Mouse (Mus musculus) liver, embryonic 12.5 days (tissue): ENCODE measurements around the gene U2af2. TPM values are rescaled to one million over a fixed set of nuclear protein-coding genes. Genes with fewer than 3 reads are reported as not detected.

Experiments used
- ATAC-seq: fragments of 200-750 bp; cut with Nextera tagmentation; 2 replicates; pipeline ENCODE4 v1.8.0; 2017; ENCODE audit warnings: moderate number of reproducible peaks, mild to moderate bottlenecking, moderate library complexity
- H3K27ac ChIP-seq: fragments of 300-500 bp; sonication (generic); 2 replicates; pipeline ENCODE4 v1.5.1; 2016; ENCODE audit warnings: mild to moderate bottlenecking
- H3K27me3 ChIP-seq: fragments of 300-500 bp; sonication (generic); replicated peaks from 2 replicates; pipeline ENCODE4 v1.6.1; 2016; ENCODE audit warnings: mild to moderate bottlenecking, moderate library complexity
- H3K36me3 ChIP-seq: fragments of 300-500 bp; sonication (generic); 2 replicates; pipeline ENCODE4 v1.6.1; 2016; ENCODE audit warnings: mild to moderate bottlenecking, moderate library complexity
- H3K4me1 ChIP-seq: fragments of 300-500 bp; sonication (generic); 2 replicates; pipeline ENCODE4 v1.6.1; 2016
- H3K4me2 ChIP-seq: fragments of 300-500 bp; sonication (generic); 2 replicates; pipeline ENCODE4 v1.6.1; 2016; ENCODE audit warnings: mild to moderate bottlenecking, moderate library complexity
- H3K4me3 ChIP-seq: fragments of 300-500 bp; sonication (generic); 2 replicates; pipeline ENCODE4 v1.5.1; 2016; ENCODE audit warnings: mild to moderate bottlenecking, moderate library complexity
- H3K9ac ChIP-seq: fragments of 300-500 bp; sonication (generic); 2 replicates; pipeline ENCODE4 v1.6.1; 2016; ENCODE audit warnings: mild to moderate bottlenecking, moderate library complexity
- H3K9me3 ChIP-seq: fragments of 300-500 bp; sonication (generic); replicated peaks from 2 replicates; pipeline ENCODE4 v1.6.1; 2016; ENCODE audit warnings: mild to moderate bottlenecking, moderate library complexity
- WGBS: fragments of 180-500 bp; shearing (Covaris S2); methylation state at CpG from one replicate; pipeline ENCODE4 v1.1.7; 2016; ENCODE audit not compliant: insufficient replicate concordance; 5-methylcytosine and 5-hydroxymethylcytosine counted together
- polyA plus RNA-seq: library from polyadenylated mRNA; unstranded; fragments of >200 nt; fragmentation: Nextera tagmentation; extraction: Ambion mirVana; gene quantifications from 2 replicates; pipeline ENCODE4 v1.2.1, GENCODE M21; 2016

The U2af2 gene
- polyA plus RNA-seq, 1 experiment from 2014 or later: 97.6 TPM

DNA sequence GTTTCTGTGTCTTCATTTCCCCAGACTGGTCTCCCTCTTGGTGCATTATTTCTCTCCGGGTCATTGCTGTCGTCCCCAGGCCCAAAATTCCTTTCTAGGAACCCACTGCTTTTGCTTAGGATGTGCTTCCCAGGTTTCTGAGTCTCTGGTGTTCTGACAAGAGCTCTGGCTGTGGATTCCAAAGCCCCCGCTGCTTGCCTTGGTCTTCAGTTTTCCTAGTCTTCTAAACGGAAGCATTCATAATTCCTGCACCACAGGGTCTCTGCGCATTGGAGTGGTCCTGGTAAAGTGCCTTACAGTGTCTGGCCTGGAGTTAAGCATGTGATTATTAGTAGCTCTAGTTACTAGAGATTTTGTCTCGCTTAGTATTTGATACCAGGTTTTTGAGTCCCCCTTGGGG, 18.9 kb downstream of the U2af2 start:
- H3K27ac ChIP-seq: peak overlapping the region; percentile 97
- H3K36me3 ChIP-seq: peaks cover 76% of the 10 kb centered on the region
- H3K9ac ChIP-seq: peak overlapping the region; percentile 98
- no peak for ATAC-seq
- peak overlapping the region; percentile 99 for H3K4me3 ChIP-seq
- WGBS: 10% methylated on average over 6 of the region's 6 CpGs
- H3K4me2 ChIP-seq: peak overlapping the region; percentile 87
- no peaks in the 10 kb centered on the region for H3K27me3 ChIP-seq
- H3K9me3 ChIP-seq: no peaks in the 10 kb centered on the region
- peaks cover 80% of the 10 kb centered on the region for H3K4me1 ChIP-seq

DNA sequence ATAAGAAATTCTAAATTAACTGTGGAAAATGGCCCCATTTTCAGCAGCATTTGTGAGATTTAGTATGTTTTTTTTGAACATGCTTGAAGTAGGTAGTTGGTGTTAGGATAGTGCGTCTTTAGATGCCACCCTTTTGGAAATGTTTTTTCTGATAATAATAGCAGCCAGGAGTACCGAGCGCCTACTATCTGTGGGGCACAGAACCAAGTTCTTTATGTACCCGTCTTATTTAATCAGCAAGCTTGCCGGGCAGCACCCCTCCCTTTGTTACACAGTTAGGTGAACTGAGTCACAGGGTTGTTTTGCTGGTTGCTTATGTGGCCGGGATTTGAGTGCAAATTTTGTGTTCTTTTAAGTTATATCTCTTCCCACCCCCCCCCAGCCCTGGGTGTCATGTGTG, 19.3 kb downstream of the U2af2 start:
- Histone ChIP-seq H3K36me3 (peaks cover 77% of the 10 kb centered on the region), H3K4me3 (peak overlapping the region; percentile 99), H3K27me3 (no peaks in the 10 kb centered on the region), H3K9me3 (no peaks in the 10 kb centered on the region), H3K4me1 (peaks cover 80% of the 10 kb centered on the region), H3K9ac (peak overlapping the region; percentile 98), H3K27ac (peak overlapping the region; percentile 97), H3K4me2 (peak overlapping the region; percentile 87)
- 15% methylated on average over 6 of the region's 6 CpGs for WGBS
- peak; percentile 56 for ATAC-seq

DNA sequence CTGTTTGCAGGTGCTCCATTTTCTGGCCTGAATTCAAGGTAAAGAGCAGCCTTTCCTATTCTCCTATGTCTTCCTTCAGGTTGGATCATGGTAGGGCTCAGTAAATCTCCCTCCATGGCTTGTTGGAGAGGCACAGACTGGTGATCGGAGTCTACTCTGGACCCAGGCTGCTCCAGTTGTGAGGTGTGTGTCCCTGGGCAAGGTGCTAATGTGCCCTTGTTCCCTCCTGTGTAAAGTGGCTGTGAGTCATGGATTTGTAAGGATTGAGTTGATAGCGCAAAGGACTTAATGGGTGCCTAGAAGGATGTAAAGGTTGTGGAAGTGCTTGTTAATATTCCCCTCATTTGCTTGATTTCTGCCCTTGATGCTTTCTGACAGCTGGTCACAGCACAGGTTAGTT, 20.0 kb downstream of the U2af2 start:
- Histone ChIP-seq H3K27ac (peak overlapping the region; percentile 97), H3K36me3 (peaks cover 77% of the 10 kb centered on the region), H3K9ac (peak overlapping the region; percentile 98), H3K4me2 (peak overlapping the region; percentile 87), H3K4me1 (peaks cover 80% of the 10 kb centered on the region), H3K9me3 (no peaks in the 10 kb centered on the region), H3K27me3 (no peaks in the 10 kb centered on the region), H3K4me3 (peak overlapping the region; percentile 99)
- WGBS: 89% methylated on average over 2 of the region's 2 CpGs
- ATAC-seq: no peak

DNA sequence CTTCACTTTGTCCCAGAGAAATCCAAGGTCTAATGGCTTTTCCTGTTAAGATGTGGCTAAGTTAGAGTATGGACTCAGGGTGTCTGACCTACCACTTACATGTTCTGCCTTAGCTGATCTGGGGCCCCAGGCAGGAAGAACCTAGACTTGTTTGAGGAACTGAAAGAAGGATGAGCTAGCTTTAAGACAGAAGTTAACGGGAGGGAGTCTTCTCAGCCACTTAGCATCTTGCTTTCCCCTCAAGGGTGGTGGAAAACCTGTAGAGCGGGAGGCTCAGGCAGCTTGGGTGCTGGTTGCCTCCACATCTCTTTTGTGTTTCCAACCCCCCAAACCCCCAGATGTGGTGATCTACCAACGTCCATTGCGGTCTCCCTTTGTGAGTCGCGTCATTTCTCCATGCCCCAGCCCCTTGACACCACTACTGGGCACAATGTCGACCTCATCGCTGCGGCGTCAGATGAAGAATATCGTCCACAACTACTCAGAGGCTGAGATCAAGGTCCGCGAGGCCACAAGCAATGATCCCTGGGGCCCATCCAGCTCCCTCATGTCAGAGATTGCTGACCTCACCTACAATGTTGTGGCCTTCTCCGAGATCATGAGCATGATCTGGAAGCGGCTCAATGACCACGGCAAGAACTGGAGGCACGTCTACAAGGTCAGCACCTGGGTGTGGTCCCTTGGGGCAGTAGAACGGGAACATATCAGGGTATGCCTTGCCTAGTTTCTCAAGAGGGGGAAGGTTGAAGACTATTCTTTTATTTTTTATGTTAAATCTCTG, 21.6 kb downstream of the U2af2 start:
- peak overlapping the region; percentile 36; the same call in 1 of the 2 replicates for H3K27ac ChIP-seq
- peaks cover 77% of the 10 kb centered on the region for H3K36me3 ChIP-seq

DNA sequence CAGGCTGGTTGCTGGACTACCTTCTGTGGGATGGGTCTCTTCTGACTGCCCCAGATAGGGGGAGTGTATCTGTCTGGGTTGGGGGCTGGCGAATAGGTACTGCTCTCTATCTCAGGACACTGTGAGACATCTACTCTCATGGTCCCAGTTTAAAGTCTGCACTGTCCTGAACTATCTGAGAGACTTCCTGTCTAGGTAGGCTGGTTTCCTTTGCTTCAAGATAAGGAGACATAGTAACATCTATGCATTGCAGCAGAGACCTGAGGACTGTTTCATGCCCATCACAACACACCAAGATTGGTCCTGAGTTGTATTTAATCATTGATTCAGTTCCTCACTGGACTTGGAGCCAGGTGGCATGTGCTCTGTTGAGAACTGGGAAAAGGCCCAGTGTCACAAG, 23.6 kb downstream of the U2af2 start:
- Histone ChIP-seq H3K9ac (no peak overlapping the region; the same call in 1 of the 2 replicates), H3K4me1 (peaks cover 64% of the 10 kb centered on the region), H3K9me3 (no peaks in the 10 kb centered on the region), H3K36me3 (peaks cover 85% of the 10 kb centered on the region), H3K4me2 (no peak overlapping the region), H3K4me3 (no peak overlapping the region), H3K27ac (no peak overlapping the region), H3K27me3 (no peaks in the 10 kb centered on the region)
- WGBS: 28% methylated on average over 1 of the region's 1 CpGs
- no peak for ATAC-seq

More for the DNA sequence above, 21.6 kb downstream of the U2af2 start:
- H3K27me3 ChIP-seq: no peaks in the 10 kb centered on the region
- no peak for ATAC-seq
- 79% methylated on average over 18 of the region's 18 CpGs for WGBS
- peaks cover 75% of the 10 kb centered on the region for H3K4me1 ChIP-seq
- H3K4me3 ChIP-seq: 0 out of 2 replicates have a peak overlapping the region, but pooled peaks have one; percentile 2
- H3K9ac ChIP-seq: no peak overlapping the region
- H3K4me2 ChIP-seq: peak overlapping the region; percentile 87
- H3K9me3 ChIP-seq: no peaks in the 10 kb centered on the region

DNA sequence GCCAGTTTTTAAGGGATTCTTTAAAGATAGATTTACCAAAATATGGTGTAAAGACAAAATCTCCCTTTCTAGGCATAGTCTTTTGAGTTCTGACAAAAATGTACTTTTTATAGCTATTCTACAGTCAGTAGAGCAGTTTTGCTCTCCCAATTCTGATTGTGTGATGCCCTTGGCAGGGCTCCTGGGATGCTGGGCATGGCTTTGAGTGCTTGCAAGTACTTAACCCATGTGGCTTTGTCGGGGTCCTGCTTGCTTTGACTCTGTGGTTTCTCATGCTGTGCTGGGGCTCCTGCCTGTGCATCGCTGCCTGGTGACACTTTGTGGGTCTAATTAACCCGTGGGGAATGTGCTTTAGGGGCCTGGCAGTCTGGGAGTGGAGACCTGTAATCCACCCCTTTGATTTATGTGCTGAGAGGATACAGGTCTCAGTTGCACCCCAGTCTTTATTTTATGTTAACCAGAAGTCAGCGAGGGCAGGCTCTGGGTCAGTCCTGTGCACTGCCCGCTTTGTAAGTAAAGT, 25.0 kb downstream of the U2af2 start:
- H3K4me1 ChIP-seq: peaks cover 56% of the 10 kb centered on the region
- 80% methylated on average over 5 of the region's 5 CpGs for WGBS
- ATAC-seq: no peak

DNA sequence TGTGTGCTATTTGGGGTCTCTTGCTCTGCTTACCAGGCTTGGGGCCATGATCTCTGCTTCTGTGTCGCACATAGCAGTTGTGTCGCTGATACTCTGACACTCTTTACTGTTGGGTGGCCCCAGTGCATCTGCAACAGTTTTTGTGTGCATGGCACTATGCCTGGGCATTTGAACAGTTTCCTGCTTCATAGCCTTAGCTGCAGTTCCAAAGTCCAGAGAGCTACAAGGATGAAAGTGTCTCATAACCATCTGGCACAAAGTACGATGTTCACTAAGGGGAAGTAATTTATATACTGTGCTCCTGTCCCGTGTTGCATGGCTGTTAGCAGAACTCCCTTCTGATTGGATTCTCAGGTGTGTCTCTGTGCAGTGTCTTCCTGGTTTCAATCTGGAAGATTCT, 25.9 kb downstream of the U2af2 start:
- 80% methylated on average over 4 of the region's 4 CpGs for WGBS
- H3K4me2 ChIP-seq: no peak overlapping the region
- peaks cover 47% of the 10 kb centered on the region for H3K4me1 ChIP-seq
- H3K36me3 ChIP-seq: peaks cover 99% of the 10 kb centered on the region
- no peak overlapping the region for H3K9ac ChIP-seq
- no peak for ATAC-seq
- no peak overlapping the region for H3K27ac ChIP-seq
- H3K4me3 ChIP-seq: no peak overlapping the region
- H3K9me3 ChIP-seq: no peaks in the 10 kb centered on the region
- no peaks in the 10 kb centered on the region for H3K27me3 ChIP-seq

More for the DNA sequence above, 25.0 kb downstream of the U2af2 start:
- Histone ChIP-seq H3K9ac (no peak overlapping the region), H3K36me3 (peaks cover 98% of the 10 kb centered on the region), H3K4me2 (no peak overlapping the region), H3K27me3 (no peaks in the 10 kb centered on the region), H3K9me3 (no peaks in the 10 kb centered on the region), H3K27ac (no peak overlapping the region), H3K4me3 (no peak overlapping the region)

DNA sequence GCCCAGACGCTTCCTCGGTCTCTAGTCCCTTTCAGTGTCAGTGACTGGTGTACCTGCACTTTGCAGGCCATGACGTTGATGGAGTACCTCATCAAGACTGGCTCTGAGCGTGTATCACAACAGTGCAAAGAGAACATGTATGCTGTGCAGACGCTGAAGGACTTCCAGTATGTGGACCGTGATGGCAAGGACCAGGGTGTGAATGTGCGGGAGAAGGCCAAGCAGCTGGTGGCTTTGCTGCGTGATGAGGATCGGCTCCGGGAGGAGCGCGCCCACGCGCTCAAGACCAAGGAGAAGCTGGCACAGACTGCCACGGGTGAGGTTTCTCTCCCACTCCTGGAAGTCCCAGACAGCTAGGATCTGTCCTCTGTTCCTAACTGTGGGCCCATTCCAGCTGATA, 27.9 kb downstream of the U2af2 start:
- peaks cover 99% of the 10 kb centered on the region for H3K36me3 ChIP-seq

DNA sequence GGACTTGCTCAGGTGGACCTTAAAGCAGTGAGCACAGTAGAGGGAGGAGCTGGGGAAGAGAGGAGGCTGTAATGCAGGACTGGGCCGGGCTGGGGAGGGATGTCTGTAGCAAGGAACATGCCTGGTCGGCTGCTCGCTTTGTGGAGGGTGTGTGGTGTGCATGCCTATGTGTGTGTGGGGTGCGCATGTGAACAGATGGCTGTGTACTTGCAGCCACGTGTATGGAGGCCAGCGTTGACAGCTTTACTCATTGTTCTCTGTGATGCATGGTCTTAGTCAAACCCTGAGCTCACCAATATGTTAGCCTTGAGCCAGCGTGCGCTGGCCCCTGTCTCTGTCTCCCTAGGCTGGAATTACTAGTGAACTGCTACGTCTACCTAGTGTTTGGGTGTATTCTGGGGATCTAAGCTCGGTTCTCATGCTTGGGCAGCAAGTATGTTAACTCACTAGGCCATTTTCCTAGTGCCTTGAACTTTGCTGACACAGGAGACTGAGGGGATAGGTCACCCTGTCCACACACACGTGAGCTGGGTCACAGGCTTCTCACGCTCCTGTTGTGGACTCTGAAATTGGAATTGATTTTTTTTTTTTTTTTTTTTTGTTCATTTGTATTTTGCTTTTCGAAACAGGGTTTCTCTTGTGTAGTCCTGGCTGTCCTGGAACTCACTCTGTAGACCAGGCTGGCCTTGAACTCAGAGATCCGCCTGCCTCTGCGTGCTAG, 29.2 kb downstream of the U2af2 start:
- no peak for ATAC-seq
- Histone ChIP-seq H3K27ac (no peak overlapping the region), H3K9me3 (no peaks in the 10 kb centered on the region), H3K36me3 (peaks cover 99% of the 10 kb centered on the region), H3K4me3 (no peak overlapping the region), H3K4me2 (no peak overlapping the region), H3K4me1 (peaks cover 16% of the 10 kb centered on the region), H3K27me3 (no peaks in the 10 kb centered on the region), H3K9ac (no peak overlapping the region)
- 87% methylated on average over 15 of the region's 15 CpGs for WGBS

More for the DNA sequence above, 27.9 kb downstream of the U2af2 start:
- no peak overlapping the region for H3K27ac ChIP-seq
- peaks cover 27% of the 10 kb centered on the region for H3K4me1 ChIP-seq
- H3K4me3 ChIP-seq: no peak overlapping the region
- H3K9me3 ChIP-seq: no peaks in the 10 kb centered on the region
- no peaks in the 10 kb centered on the region for H3K27me3 ChIP-seq
- H3K9ac ChIP-seq: no peak overlapping the region
- WGBS: 91% methylated on average over 15 of the region's 15 CpGs
- ATAC-seq: no peak
- no peak overlapping the region for H3K4me2 ChIP-seq

DNA sequence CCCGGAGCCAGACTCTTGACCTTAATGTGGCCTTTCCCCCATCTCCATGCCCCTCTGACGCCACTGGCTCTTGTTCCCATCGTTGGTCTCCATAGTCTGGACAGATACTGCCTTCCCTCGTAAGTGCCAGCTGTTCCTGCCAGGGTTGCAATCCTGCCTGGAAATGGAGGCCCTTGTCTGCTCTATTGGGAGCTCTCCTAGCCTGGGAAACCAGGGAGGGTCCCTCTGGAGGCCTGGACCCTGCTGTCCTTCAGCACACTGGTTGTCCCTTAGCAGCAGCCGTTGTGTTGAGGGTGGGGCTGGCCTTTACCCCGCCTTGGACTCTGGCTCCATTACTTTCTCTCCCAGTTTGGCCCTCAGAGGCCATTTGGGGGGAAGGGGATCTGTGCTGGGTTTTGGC, 30.4 kb downstream of the U2af2 start:
- Histone ChIP-seq H3K4me3 (no peak overlapping the region), H3K9me3 (no peaks in the 10 kb centered on the region), H3K4me1 (peaks cover 6% of the 10 kb centered on the region; the same call in 1 of the 2 replicates), H3K27me3 (no peaks in the 10 kb centered on the region), H3K4me2 (no peak overlapping the region), H3K36me3 (peaks cover 99% of the 10 kb centered on the region), H3K9ac (no peak overlapping the region), H3K27ac (no peak overlapping the region)
- no peak for ATAC-seq
- WGBS: 85% methylated on average over 6 of the region's 6 CpGs

DNA sequence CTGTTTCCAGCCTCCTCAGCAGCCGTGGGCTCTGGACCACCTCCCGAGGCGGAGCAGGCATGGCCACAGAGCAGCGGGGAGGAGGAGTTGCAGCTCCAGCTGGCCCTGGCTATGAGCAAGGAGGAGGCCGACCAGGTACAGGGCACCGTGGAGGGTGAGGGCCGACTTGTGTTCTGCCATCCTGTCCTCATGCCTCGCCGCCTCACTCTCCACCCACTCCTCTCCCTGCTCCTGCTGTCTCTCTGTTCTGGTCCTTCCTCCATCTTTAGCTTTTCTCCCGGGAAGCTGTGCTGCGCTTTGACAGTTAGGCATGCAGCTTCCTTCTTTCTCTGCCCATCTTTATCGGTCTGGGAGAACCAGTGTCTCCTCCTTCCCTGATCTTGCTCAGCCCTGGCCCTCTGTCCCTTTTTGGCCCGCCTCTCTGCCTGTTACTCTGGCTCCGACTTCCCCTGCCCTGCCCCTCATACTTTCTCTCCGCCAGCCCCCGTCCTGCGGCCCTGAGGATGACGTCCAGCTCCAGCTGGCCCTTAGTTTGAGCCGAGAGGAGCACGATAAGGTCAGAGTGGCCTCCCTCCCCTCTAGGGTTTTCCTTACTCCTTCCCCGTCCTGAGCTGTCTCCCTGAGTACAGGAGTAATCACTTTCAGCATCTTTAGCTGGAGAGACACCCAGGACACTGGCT, 31.0 kb downstream of the U2af2 start:
- no peak overlapping the region for H3K9ac ChIP-seq
- WGBS: 85% methylated on average over 21 of the region's 21 CpGs

More for the DNA sequence above, 31.0 kb downstream of the U2af2 start:
- H3K4me2 ChIP-seq: no peak overlapping the region
- peaks cover 99% of the 10 kb centered on the region for H3K36me3 ChIP-seq
- no peaks in the 10 kb centered on the region for H3K27me3 ChIP-seq
- no peak overlapping the region for H3K4me3 ChIP-seq
- H3K9me3 ChIP-seq: no peaks in the 10 kb centered on the region
- H3K4me1 ChIP-seq: 0 out of 2 replicates have a peak, but pooled peaks cover 2% of the 10 kb centered on the region
- no peak for ATAC-seq
- no peak overlapping the region for H3K27ac ChIP-seq
